Mouse (Mus musculus): Measurements from ENCODE around the gene Nav2.

- TF ChIP-seq CTCF (conservative IDR thresholded peaks at IDR 0.05; ENCODE audit: low read length) (no peak), POU5F1 (IDR thresholded peaks at IDR 0.05; ENCODE audit: borderline replicate concordance, low read length) (no peak)
Observed at GRCm38 (mm10) chr7:49343081-49343600, 434.6 kb downstream of the Nav2 start.

All from E14TG2a.4 (cell line).